Mouse (Mus musculus): ENCODE data around the gene Rhof. TPM values are rescaled to one million over a fixed set of nuclear protein-coding genes. Genes with fewer than 3 reads are reported as not detected.

Rhof gene
- polyA plus RNA-seq, 1 experiment from 2014 or later, result 2.5 TPM

DNA sequence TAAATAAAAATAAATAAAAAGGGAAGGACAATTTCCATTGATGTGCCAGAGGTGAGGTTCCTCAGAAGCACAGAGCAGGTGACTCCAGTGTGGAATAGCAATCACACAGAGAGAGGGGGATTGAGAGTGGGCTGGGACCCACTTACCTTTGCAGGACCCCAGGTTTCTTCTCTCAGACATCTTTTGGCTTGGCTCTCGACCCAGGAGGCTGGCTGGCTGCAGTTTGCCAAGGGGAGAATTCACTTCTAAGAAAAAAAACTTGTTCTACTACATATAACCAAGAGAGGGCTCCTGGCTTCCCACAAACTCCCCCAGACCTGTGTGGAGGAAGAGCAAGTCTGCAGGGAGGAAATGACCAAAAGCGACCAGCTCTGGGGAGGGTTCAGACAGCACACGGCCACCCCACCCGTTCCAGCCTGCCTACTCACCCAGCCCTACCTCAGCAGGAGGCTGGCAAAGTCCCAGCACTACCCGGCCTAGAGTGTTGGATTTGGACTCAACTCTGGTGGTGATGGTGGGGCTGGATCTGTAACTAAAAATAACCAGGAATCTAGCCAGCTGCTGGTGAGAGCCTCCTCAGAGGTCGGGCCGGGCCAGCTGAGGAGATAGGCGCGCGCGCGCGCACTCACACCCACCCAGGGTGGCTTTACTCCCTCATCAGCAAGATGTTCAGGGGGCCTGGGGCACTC, 1.8 kb upstream of the Rhof start:
- 17% methylated on average over 13 of the region's 13 CpGs for WGBS
- H3K4me3 ChIP-seq (ENCODE audit: low read depth, low read length), result peak overlapping the region; percentile 92; the same call in 1 of the 2 replicates
- TF ChIP-seq CTCF (IDR thresholded peaks at IDR 0.05; ENCODE audit: low read depth), result no peak
- peaks cover 44% of the 10 kb centered on the region for H3K4me1 ChIP-seq (ENCODE audit: insufficient read depth)
- H3K9ac ChIP-seq, result peak overlapping the region; percentile 13; the same call in 1 of the 2 replicates
- DNase-seq (peak; percentile 77), ATAC-seq (ENCODE audit: insufficient read depth) (no peak)
- H3K27ac ChIP-seq (ENCODE audit: low read depth), result peak overlapping the region; percentile 100
- peak overlapping the region; percentile 100 for H3K4me2 ChIP-seq
- peaks cover 19% of the 10 kb centered on the region; the same call in 1 of the 2 replicates for H3K36me3 ChIP-seq (ENCODE audit: insufficient read depth)
- H3K27me3 ChIP-seq (ENCODE audit: insufficient read depth, low read length), result no peaks in the 10 kb centered on the region
- no peaks in the 10 kb centered on the region for H3K9me3 ChIP-seq (ENCODE audit: low read depth, low read length)

DNA sequence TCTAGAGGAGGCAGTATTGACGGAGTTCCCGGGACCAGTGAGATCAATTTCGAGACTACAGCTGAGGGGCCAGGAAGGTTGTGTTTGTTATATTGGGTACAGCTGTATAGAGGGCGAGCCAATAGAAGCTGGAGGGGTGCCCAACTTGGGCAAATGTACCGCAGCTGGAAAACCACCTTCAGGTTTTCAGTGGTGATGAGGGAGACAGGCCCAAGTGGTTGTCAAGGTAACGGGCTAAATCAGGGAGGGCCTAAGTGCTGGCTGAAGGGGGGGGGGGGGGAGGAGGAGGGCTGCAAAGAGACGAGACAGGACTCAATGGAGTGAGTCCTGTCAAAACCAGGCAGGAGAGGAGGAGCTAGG, 1.3 kb upstream of the Rhof start:
- H3K4me1 ChIP-seq (ENCODE audit: insufficient read depth), result peaks cover 44% of the 10 kb centered on the region
- DNase-seq (peak; percentile 72), ATAC-seq (ENCODE audit: insufficient read depth) (peak; percentile 9; the same call in 1 of the 2 replicates)
- WGBS, result 13% methylated on average over 7 of the region's 7 CpGs
- H3K4me3 ChIP-seq (ENCODE audit: low read depth, low read length), result no peak overlapping the region
- H3K4me2 ChIP-seq, result peak overlapping the region; percentile 100
- H3K36me3 ChIP-seq (ENCODE audit: insufficient read depth), result peaks cover 23% of the 10 kb centered on the region; the same call in 1 of the 2 replicates
- no peaks in the 10 kb centered on the region for H3K27me3 ChIP-seq (ENCODE audit: insufficient read depth, low read length)
- peak overlapping the region; percentile 100 for H3K27ac ChIP-seq (ENCODE audit: low read depth)
- no peak for TF ChIP-seq CTCF (IDR thresholded peaks at IDR 0.05; ENCODE audit: low read depth)
- no peak overlapping the region for H3K9ac ChIP-seq
- H3K9me3 ChIP-seq (ENCODE audit: low read depth, low read length), result no peaks in the 10 kb centered on the region

DNA sequence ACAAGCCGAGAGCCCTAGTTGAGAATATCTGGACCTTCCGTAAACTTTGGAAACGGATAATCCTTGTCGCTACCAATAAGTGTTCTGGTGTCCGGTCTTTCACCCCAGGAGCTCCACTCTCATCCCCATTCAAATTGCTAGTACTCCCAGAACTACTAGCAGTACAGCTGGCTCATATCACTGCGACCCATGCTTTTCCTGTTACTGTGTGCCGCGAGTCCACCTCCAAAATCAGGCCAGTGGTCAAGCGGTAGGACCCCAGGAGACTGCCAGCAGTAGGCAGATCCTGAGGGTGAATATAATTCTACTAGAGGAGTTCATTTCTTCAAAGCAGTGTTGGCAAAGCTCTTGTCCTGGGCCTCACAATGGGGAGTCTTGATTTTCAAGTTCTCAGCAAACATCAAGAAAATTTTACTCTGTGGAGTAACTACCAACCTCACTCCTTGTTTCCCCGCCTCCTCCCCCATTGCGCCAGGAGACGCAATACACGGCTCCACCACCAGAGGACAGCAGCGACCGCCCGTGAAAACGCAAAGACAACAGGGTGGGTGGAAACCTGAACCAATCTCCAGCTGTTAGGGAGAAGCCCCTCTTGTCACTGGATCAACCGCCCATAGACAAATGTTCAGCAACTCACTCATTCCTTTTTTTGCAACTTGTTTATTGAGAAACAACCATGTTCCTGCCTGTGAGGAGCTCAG, 741 bp upstream of the Rhof start:
- 13% methylated on average over 18 of the region's 18 CpGs for WGBS
- ATAC-seq (ENCODE audit: insufficient read depth), result no peak
- Histone ChIP-seq H3K36me3 (ENCODE audit: insufficient read depth) (peaks cover 23% of the 10 kb centered on the region; the same call in 1 of the 2 replicates), H3K4me3 (ENCODE audit: low read depth, low read length) (no peak overlapping the region), H3K4me1 (ENCODE audit: insufficient read depth) (peaks cover 44% of the 10 kb centered on the region), H3K9ac (no peak overlapping the region), H3K27ac (ENCODE audit: low read depth) (peak overlapping the region; percentile 100), H3K4me2 (peak overlapping the region; percentile 100), H3K9me3 (ENCODE audit: low read depth, low read length) (no peaks in the 10 kb centered on the region), H3K27me3 (ENCODE audit: insufficient read depth, low read length) (no peaks in the 10 kb centered on the region)
- peak; percentile 99 for TF ChIP-seq CTCF (IDR thresholded peaks at IDR 0.05; ENCODE audit: low read depth)
- peak; percentile 92 for DNase-seq

DNA sequence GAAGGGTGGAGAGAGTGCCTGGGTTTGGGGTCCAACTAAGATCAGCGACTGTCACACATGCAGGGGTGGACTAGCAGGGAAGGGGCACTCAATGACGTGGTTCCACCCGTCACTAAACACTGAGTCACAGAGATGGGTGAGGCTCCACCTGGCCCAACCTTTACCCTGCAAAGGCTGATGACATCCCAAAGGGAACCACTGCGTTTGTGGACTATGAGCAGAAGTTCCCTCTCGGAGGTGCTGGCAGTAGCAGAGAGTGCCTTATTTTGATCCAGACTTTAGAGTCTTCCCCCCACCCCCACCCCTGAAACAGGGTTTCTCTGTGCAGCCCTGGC, 1.7 kb downstream of the Rhof start:
- WGBS, result 84% methylated on average over 5 of the region's 5 CpGs
- peaks cover 26% of the 10 kb centered on the region for H3K4me1 ChIP-seq (ENCODE audit: insufficient read depth)
- no peak for TF ChIP-seq CTCF (IDR thresholded peaks at IDR 0.05; ENCODE audit: low read depth)

DNA sequence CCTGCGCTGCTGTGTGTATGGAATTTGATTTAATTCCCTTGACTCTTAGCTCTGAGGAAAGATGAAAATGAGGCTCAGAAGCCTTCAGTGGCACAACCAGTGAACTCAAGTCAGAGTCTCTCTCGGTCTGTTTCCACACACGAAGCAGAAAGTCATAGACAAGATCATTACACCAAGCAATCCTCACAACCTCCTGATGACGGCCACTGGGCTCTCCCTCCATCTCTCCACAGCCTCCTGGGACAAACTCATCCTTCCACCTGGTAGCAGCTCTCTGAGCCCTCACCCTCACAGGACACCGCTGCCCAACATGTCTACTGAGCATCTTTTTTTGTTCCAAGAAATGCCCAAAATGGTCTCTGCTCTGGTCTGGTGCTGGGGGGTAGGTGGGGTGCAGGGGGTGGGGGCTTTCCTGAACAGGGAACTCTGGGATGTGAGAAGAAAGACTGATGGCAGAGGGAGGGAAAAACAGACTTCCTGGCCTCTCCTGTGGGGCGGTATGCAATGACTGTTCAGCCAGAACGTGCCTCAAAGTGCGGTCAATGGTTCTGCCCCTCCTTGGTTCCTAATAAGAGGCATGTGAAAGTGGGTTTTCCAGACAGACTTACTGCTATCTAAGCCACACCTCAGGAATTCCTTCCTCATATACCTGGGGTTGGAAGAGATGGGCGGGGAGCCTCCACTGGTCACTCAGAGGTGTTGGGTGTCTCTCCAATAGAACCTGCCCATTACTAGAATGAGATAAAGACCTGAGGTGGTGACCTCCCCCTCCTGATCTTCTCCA, 2.3 kb downstream of the Rhof start:
- no peaks in the 10 kb centered on the region for H3K27me3 ChIP-seq (ENCODE audit: insufficient read depth, low read length)
- H3K36me3 ChIP-seq (ENCODE audit: insufficient read depth), result peaks cover 29% of the 10 kb centered on the region; the same call in 1 of the 2 replicates
- no peaks in the 10 kb centered on the region for H3K9me3 ChIP-seq (ENCODE audit: low read depth, low read length)
- DNase-seq, result no peak
- 85% methylated on average over 9 of the region's 9 CpGs for WGBS
- ATAC-seq (ENCODE audit: insufficient read depth), result no peak
- peaks cover 20% of the 10 kb centered on the region for H3K4me1 ChIP-seq (ENCODE audit: insufficient read depth)
- H3K9ac ChIP-seq, result no peak overlapping the region
- no peak overlapping the region for H3K4me2 ChIP-seq
- H3K27ac ChIP-seq (ENCODE audit: low read depth), result no peak overlapping the region
- H3K4me3 ChIP-seq (ENCODE audit: low read depth, low read length), result no peak overlapping the region
- no peak for TF ChIP-seq CTCF (IDR thresholded peaks at IDR 0.05; ENCODE audit: low read depth)

More for the DNA sequence above, 1.7 kb downstream of the Rhof start:
- H3K4me2 ChIP-seq, result no peak overlapping the region
- no peak overlapping the region for H3K27ac ChIP-seq (ENCODE audit: low read depth)
- H3K27me3 ChIP-seq (ENCODE audit: insufficient read depth, low read length), result no peaks in the 10 kb centered on the region
- H3K4me3 ChIP-seq (ENCODE audit: low read depth, low read length), result no peak overlapping the region
- peaks cover 32% of the 10 kb centered on the region; the same call in 1 of the 2 replicates for H3K36me3 ChIP-seq (ENCODE audit: insufficient read depth)
- no peak overlapping the region for H3K9ac ChIP-seq
- H3K9me3 ChIP-seq (ENCODE audit: low read depth, low read length), result no peaks in the 10 kb centered on the region
- ATAC-seq (ENCODE audit: insufficient read depth) (no peak), DNase-seq (no peak)

DNA sequence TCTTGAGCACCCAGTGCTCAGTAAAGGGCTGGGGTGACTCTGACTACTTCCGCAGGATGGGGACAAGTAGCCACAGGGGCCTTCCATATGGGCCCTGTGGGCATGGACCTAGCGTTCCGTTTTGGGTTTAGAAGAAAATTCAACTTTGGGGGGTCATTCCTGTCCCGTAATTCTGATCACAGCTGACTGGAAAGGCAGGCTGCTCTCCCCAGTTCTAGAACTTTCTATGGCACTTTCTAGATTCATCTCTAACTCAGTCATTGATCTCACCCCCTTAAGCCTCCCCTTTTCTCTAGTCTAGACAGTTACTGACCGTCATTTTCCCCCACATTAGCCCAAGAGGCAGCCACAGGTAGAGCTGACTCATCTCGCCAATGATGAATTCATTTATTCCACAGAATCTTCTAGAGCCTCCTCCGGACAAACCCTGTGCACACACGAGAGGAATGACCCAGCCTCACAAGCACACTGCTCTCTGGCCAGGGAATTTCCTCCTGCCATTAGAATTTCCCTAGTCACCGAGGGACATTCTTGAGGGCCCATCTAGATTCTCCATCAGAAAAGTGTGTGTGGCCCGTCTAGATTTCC, 3.2 kb downstream of the Rhof start:
- ATAC-seq (ENCODE audit: insufficient read depth) (no peak), DNase-seq (no peak)
- Histone ChIP-seq H3K9ac (no peak overlapping the region), H3K4me3 (ENCODE audit: low read depth, low read length) (no peak overlapping the region), H3K27ac (ENCODE audit: low read depth) (no peak overlapping the region), H3K4me1 (ENCODE audit: insufficient read depth) (peaks cover 10% of the 10 kb centered on the region), H3K4me2 (no peak overlapping the region), H3K36me3 (ENCODE audit: insufficient read depth) (peaks cover 29% of the 10 kb centered on the region; the same call in 1 of the 2 replicates), H3K27me3 (ENCODE audit: insufficient read depth, low read length) (no peaks in the 10 kb centered on the region), H3K9me3 (ENCODE audit: low read depth, low read length) (no peaks in the 10 kb centered on the region)
- 80% methylated on average over 10 of the region's 10 CpGs for WGBS
- TF ChIP-seq CTCF (IDR thresholded peaks at IDR 0.05; ENCODE audit: low read depth), result no peak
